Mouse (Mus musculus) frontal cortex, postnatal 14 days (tissue): Measurements from ENCODE around the gene Vmn2r59.
"Not testable (repeated sequence)": the region's sequence is repeated elsewhere in the genome, so short reads cannot be mapped to it uniquely, and the experiment has no call there.

ENCODE experiments used
- DNase-seq, 2 experiments: peaks; one replicate each; pipeline ENCODE4 v3.0.0; 2022; ENCODE audit warnings: low spot score in 2 of 2

Gene Vmn2r59

DNA sequence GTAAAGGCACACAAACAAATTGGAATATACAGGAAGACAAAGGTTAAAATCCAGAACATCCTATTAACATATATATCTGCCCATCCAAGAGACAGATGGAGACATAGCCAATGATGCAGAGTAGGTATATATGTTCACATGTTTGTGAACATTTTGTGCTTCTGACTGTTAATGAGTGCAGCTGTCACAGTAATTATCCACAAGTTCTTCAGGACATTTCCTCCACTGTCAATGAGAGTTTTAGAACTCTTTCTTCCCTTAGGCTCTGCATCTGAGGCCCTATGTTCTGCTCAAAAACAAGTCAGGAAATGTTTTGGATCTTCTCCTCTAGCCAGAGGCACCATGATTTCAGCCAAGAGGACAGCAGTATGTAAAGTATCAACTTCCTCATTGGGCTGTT is at the start of gene Vmn2r59:
Gene Vmn2r59, minus strand, starts transcription at position 101 of the 400 bp plus-strand sequence.
- DNase-seq = no peak

- DNase-seq = no peak
Observed at GRCm38 (mm10) chr7:42107470-42107869, 48.6 kb upstream of the Vmn2r59 start, which contains the start of gene Vmn2r60. Vmn2r60 (plus strand) TSS chr7:42107770.

DNA sequence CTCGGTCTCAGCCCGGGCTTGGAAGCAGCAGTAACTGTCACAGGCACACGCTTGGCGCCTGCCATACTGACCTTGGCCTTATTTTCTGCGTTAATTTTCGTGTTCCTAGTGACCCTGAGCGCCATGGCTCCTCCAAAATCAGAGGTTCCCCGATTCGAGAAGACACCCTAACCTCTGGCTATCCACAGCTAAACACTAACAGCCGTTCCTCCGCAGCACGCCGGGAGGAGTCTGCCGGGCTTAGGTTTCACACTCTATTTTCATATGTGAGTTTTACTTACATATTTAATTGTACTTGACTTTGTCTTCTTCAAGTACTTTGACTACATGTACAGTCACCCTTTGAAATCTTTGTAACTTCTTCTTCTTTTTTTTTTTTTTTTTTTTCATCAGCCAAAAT is 48.2 kb upstream of the Vmn2r59 start:
- not testable (repeated sequence) for DNase-seq
